Mouse (Mus musculus) colon, adult 2 months (tissue): ENCODE data around the gene Vmn1r149. TPM values are rescaled to one million over a fixed set of nuclear protein-coding genes. Genes with fewer than 3 reads are reported as not detected.

ENCODE experiments used
- polyA plus RNA-seq: library from polyadenylated mRNA; depleted of rRNA; stranded (reverse); fragments of >200 nt; gene quantifications from 2 replicates; pipeline ENCODE4 v1.2.3, GENCODE M21; 2012; rRNA removed

The Vmn1r149 gene
- polyA plus RNA-seq, result not detected in 2 replicates

DNA sequence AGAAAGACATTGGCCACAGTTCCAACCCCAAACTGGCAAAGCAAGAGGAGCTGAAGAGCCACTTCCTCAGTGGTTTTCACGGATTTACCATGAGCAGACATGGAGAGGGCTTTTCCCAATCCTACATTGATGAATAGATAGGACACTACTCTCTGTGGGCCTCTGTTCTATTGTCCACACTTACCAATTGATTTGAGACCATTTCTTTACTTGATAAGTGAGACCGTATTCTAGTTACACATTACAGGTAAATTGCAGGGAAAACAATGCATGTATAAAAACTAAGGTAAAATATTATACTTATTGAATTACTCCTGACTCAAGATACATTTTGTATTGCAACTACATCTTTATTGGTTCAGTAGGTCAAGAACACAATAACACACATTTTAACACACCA is at the start of gene Vmn1r149:
Vmn1r149 (minus strand) TSS at position 101 of the 400 bp plus-strand sequence.

GRCm38 (mm10) chr7:22463975-22464374 is 25.9 kb upstream of the Vmn1r149 start, which contains the start of gene Gm10665:
Gene Gm10665 (minus strand): TSS chr7:22464075.

DNA sequence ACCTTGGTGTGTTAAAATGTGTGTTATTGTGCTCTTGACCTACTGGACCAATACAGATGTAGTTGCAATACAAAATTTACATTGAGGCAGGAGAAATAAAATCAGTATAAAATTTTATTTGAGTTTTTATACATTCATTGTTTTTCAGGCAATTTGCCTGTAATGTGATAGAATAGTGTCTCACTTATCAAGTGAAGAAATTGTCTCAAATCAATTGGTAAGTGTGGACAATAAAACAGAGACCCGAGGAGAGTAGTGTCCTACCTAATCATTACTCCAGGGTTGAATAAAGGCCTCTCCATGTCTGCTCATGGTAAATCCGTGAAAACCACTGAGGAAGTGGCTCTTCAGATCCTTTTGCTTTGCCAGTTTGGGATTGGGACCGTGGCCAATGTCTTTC is 24.7 kb downstream of the Vmn1r149 start, which contains the start of gene Vmn1r148:
Vmn1r148 (plus strand) TSS at position 301 of the 400 bp plus-strand sequence.

Other genes starting within 250 kb of the Vmn1r149 start
- not detected in 2 replicates for gene Vmn1r143, start 248.9 kb downstream of the Vmn1r149 start, polyA plus RNA-seq
- not detected in 2 replicates for gene Gm8653, start 237.0 kb downstream of the Vmn1r149 start, polyA plus RNA-seq
- gene Gm8453, start 208.7 kb downstream of the Vmn1r149 start, polyA plus RNA-seq, result not detected in 2 replicates
- not detected in 2 replicates for gene Gm4187, start 108.5 kb downstream of the Vmn1r149 start, polyA plus RNA-seq
- not detected in 2 replicates for gene Gm8660, start 67.2 kb downstream of the Vmn1r149 start, polyA plus RNA-seq
- gene Vmn1r148, start 24.6 kb downstream of the Vmn1r149 start, polyA plus RNA-seq, result not detected in 2 replicates
- gene Gm10665, start 25.8 kb upstream of the Vmn1r149 start, polyA plus RNA-seq, result not detected in 2 replicates
- not detected in 2 replicates for gene Vmn1r151, start 61.4 kb upstream of the Vmn1r149 start, polyA plus RNA-seq
- not detected in 2 replicates for gene Vmn1r152, start 84.7 kb upstream of the Vmn1r149 start, polyA plus RNA-seq
- gene Gm8677, start 96.7 kb upstream of the Vmn1r149 start, polyA plus RNA-seq, result not detected in 2 replicates
- not detected in 2 replicates for gene Gm4201, start 127.1 kb upstream of the Vmn1r149 start, polyA plus RNA-seq
- not detected in 2 replicates for gene Gm4565, start 149.9 kb upstream of the Vmn1r149 start, polyA plus RNA-seq
- not detected in 2 replicates for gene Vmn1r155, start 219.8 kb upstream of the Vmn1r149 start, polyA plus RNA-seq